Mouse (Mus musculus) erythroblast, embryonic 14.5 days (primary cell): ENCODE data around the gene Ceacam19. TPM values are rescaled to one million over a fixed set of nuclear protein-coding genes. Genes with fewer than 3 reads are reported as not detected.

Experiments used
- H3K27me3 ChIP-seq: 2 replicates; pipeline ENCODE4 v1.6.1; 2012; ENCODE audit warnings: inconsistent platforms; ENCODE audit not compliant: control insufficient read depth
- H3K36me3 ChIP-seq: 2 replicates; pipeline ENCODE4 v1.6.1; 2012; ENCODE audit warnings: mild to moderate bottlenecking, inconsistent platforms; ENCODE audit not compliant: control insufficient read depth
- H3K4me1 ChIP-seq: 2 replicates; pipeline ENCODE4 v1.6.1; 2012; ENCODE audit warnings: inconsistent platforms; ENCODE audit not compliant: control insufficient read depth
- H3K4me3 ChIP-seq: replicated peaks from 2 replicates; pipeline ENCODE3; 2012; ENCODE audit warnings: moderate library complexity, mild to moderate bottlenecking, inconsistent platforms
- H3K9me3 ChIP-seq: 2 replicates; pipeline ENCODE4 v1.6.1; 2012; ENCODE audit warnings: low read length, inconsistent platforms, mixed read lengths; ENCODE audit not compliant: control insufficient read depth
- GATA1 ChIP-seq: IDR thresholded peaks from 2 replicates; pipeline ENCODE4 v1.6.1; 2012; ENCODE audit warnings: low read length, inconsistent platforms, mixed read lengths
- TAL1 ChIP-seq: IDR thresholded peaks from 3 replicates; pipeline ENCODE4 v1.6.1; 2012; ENCODE audit warnings: low read length, inconsistent platforms, mixed read lengths
- polyA plus RNA-seq: library from polyadenylated mRNA; stranded (reverse); fragments of >175 nt; gene quantifications from 2 replicates; pipeline ENCODE4 v1.2.3, GENCODE M21; 2012

Gene Ceacam19
- polyA plus RNA-seq, 1 experiment: not detected

DNA sequence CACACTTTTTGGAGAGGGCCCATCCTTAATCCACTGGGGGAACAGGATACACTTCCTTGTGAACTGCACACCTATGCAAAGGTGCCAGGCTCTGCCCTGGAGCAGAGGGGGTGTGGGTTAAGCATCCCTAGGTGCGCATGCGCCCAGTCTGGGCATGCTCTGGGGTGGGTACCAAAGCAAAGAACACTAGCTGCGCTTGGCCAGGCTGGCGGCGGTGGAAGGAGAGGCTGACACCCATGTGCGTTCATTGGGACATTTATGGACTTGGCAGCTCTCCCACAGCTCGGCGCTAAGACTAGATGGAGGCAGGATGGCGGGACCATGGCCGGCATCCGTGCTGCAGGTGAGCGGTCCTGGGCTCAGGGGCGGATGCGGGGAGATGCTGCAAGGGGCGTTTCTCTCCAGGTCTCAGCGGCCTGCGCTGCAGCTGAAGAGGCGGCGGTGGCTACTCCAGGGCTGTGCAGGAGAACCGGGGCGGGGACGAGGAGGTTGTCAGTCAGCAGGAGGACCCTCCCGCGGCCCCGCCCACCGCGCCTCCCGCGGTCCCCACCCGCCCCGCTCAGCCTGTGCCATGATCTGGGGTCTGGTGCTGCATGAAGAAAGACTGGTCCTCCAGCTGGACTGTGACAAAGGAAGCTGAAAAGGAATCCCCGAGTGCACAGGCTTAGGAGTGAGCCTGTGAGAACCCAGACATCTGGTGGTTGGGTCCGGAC is 35.8 kb downstream of the Ceacam19 start, which contains the start of gene Gm19345:
TSS of gene Gm19345 (plus strand) at position 146 of the 713 bp plus-strand sequence.
- TF ChIP-seq TAL1: no peak
- no peak for TF ChIP-seq GATA1
- Histone ChIP-seq H3K4me1 (0 out of 2 replicates have a peak, but pooled peaks cover 3% of the 10 kb centered on the region), H3K9me3 (peaks cover 3% of the 10 kb centered on the region), H3K27me3 (peaks cover 14% of the 10 kb centered on the region), H3K4me3 (no peak within 1 kb of the TSS), H3K36me3 (no peaks in the 10 kb centered on the region)

DNA sequence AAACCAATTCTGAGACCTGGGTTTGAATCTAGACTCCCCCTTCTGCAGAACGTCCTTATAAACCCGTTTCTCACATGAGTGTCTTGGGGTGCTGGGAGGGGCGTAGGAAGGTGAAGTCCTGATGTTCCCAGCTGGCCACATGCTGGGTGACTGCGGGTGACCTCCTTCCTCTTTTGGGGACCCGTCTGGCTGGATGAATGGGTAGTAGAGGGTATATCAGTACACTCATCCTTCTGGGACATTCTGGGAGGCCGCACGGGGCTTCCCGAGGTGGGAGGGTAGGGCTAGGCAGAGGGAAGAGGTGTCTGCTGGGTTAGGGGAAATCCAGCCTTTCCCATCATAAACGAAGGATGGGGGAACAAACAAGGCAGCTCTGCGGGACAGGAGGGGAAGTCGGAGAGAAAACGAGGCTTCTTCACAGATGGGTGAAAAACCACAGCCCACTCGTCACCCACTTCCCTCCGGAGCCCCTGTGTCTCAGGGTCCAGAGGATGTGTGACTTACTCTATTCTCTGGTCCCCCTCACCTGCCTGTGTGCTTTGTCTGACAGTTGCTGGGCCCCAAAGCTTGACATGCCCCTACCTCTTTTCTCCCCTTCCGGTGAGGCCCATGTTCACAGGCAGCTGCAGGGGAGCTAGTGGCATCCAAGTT is 43.1 kb downstream of the Ceacam19 start:
- no peaks in the 10 kb centered on the region for H3K4me1 ChIP-seq
- H3K27me3 ChIP-seq: no peaks in the 10 kb centered on the region
- no peak overlapping the region for H3K4me3 ChIP-seq
- H3K36me3 ChIP-seq: no peaks in the 10 kb centered on the region
- no peak for TF ChIP-seq GATA1
- no peak for TF ChIP-seq TAL1
- H3K9me3 ChIP-seq: no peaks in the 10 kb centered on the region

DNA sequence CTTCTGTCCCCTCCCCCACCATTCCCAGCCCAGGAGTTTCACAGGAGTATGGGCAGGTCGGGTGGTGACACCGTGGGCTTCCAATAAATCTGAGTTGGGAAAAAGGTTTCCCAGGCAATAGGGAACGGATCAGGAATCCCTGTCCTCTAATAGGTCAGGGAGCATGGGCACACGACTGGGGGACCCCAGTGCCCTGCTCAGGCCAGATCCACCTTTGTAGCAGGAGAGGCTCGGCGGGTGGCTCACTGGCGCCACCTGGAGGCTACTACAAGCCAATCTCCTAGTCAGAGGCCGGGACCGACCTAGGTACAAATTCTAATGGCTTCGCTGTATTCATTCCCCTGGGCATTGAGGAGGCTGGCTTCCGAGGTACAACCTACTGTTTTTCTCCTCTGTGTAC is 44.2 kb downstream of the Ceacam19 start:
- Histone ChIP-seq H3K27me3 (no peaks in the 10 kb centered on the region), H3K4me3 (no peak overlapping the region), H3K4me1 (no peaks in the 10 kb centered on the region), H3K36me3 (no peaks in the 10 kb centered on the region), H3K9me3 (no peaks in the 10 kb centered on the region)
- TF ChIP-seq GATA1 (no peak), TAL1 (no peak)

DNA sequence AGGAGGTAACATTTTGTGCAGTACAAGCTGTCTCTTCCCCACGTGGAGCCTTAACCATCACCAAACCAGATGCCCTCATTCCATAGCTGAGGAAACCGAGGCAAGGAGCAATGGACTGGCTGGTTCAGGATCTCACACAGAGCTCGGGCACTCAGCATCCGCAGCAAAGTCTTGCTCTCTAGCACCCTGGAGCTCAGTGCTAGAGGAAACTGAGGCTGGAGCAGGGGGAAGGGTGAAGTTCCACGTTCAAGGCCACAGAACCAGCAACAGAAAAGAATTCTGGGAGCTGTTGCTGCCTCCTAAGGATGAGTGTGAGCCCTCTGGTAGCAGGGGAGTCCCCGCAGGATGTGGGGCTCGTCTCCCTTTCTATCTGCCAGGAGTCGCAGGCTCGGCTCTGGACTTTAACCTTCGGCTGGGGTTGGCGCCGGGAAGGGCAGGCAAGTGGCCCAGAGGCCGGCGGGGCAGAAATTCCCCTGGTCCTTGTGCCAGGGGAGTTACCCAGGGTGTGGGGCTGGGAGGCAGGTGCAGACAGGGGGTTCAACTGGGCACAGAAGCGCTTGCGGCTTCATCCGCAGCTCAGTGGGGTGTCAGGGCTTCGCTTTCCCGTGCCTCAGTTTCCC is 44.8 kb downstream of the Ceacam19 start:
- Histone ChIP-seq H3K4me3 (no peak overlapping the region), H3K36me3 (no peaks in the 10 kb centered on the region), H3K27me3 (no peaks in the 10 kb centered on the region), H3K9me3 (no peaks in the 10 kb centered on the region), H3K4me1 (no peaks in the 10 kb centered on the region)
- TF ChIP-seq GATA1: no peak

DNA sequence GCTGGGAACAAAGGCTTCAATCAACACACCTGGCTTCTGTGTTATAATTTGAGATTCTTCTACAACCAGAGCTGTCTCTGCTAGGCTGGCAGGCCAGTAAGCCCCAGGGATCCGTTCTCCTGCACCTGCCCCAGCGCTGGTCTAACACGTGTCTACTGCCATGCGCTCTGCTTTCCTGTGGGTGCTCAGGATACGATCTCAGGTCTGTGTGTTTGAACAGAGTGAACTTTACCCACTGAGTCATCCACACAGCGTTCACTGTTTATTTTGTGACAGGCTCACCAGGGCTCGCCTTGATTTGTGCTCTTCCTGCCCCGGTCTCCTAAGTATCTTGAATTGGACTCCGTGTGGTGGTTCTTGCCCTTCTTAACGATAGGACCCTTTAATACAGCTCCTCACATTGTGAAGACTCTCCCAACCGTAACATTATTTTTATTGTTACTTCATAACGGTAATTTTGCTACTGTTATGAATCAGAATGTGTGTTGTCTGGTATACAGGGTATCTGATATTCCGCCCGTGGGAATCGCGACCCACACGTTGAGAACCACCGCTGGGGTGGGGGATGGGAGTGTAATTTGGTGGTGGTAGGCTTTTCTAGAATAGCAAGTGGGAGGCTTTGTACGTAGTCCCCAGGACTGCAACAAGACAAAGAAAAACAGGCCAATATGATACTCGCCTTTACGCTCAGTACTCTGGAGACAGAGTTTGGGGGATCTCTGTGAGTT is 45.9 kb downstream of the Ceacam19 start:
- Histone ChIP-seq H3K27me3 (no peaks in the 10 kb centered on the region), H3K36me3 (no peaks in the 10 kb centered on the region), H3K9me3 (no peaks in the 10 kb centered on the region), H3K4me3 (no peak overlapping the region), H3K4me1 (no peaks in the 10 kb centered on the region)
- TF ChIP-seq TAL1 (no peak), GATA1 (no peak)

DNA sequence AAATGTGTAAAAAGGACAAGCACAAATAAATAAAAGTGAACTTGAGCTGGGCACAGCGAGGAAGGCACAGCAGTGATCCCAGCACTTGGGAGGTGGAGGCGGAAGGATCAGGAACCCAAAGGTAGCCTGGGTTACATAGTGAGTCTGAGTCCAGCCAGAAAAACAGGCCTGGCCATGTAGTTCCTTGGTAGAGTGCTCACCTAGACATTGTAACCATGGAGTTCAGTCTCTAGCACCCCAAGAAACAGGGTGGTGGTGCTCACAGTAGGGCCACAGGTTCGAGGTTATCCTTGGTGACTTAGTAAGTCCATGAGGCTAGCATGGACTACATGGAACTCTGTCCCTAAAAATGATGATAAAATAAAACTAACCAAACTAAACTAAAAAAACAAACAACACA is 46.8 kb downstream of the Ceacam19 start:
- TF ChIP-seq GATA1: no peak
- no peak for TF ChIP-seq TAL1
- H3K36me3 ChIP-seq: no peaks in the 10 kb centered on the region
- no peak overlapping the region for H3K4me3 ChIP-seq
- no peaks in the 10 kb centered on the region for H3K27me3 ChIP-seq
- no peaks in the 10 kb centered on the region for H3K9me3 ChIP-seq
- H3K4me1 ChIP-seq: no peaks in the 10 kb centered on the region

DNA sequence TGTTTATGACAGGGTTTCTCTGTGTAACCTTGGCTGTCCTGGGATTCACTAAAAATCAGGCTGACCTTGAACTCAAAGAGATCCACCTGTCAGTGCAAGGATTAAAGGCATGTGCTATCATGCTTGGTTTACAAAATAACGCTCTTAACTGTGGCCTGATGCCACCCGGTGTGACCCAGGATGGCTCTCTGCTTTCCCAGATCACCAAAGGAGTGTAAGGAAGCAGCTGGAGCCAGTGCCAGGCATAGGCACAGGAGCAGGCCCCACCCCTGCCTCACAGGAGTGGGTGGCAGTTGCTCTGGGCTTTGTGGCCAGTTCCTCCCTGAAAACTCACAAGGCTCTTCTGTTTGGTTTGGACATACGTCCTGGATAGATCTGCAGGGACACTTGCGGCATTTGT is 47.4 kb downstream of the Ceacam19 start:
- Histone ChIP-seq H3K27me3 (no peaks in the 10 kb centered on the region), H3K9me3 (no peaks in the 10 kb centered on the region), H3K4me3 (no peak overlapping the region), H3K4me1 (no peaks in the 10 kb centered on the region), H3K36me3 (no peaks in the 10 kb centered on the region)
- TF ChIP-seq TAL1 (no peak), GATA1 (no peak)

DNA sequence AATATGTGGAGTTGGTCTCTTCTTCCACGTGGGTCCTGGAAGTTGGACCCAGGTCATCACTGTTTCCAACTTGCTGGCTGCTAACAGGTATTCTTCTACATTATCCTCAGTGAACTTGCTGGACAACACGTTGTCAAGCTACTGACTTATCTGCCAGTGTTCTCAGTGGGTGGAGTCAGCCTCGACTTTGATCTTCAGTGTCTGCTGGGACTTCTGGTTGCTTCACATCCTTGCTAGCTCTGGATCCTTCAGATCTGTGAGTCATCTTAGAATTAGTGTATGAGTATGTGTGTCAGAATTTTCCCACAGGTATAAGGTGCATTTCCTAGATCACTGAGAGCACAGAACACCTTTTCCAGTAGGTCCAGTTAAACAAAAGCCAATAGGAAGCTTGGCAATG is 50.9 kb downstream of the Ceacam19 start:
- TF ChIP-seq TAL1: no peak
- Histone ChIP-seq H3K36me3 (no peaks in the 10 kb centered on the region), H3K4me3 (no peak overlapping the region), H3K4me1 (no peaks in the 10 kb centered on the region), H3K27me3 (no peaks in the 10 kb centered on the region), H3K9me3 (no peaks in the 10 kb centered on the region)

DNA sequence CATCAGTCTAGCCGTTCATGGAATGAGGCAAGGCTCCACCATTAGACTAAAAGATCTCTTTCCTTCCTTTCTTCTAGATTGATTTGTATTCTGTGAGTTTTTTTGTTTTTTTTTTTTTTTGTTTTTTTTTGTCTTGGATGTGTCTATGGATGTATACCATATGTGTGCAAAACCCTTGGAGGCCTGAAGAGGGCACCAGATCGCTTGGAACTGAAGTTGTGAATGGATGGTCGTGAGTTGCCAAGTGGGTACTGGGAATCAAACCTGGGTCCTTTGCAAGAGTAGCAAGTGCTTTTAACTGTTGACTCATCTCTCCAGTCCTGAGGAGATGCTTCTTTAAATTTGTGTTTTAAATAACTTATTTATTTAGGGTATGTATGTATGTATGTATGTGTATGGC is 53.7 kb downstream of the Ceacam19 start:
- no peaks in the 10 kb centered on the region for H3K4me1 ChIP-seq
- no peaks in the 10 kb centered on the region for H3K27me3 ChIP-seq
- no peaks in the 10 kb centered on the region for H3K9me3 ChIP-seq
- no peaks in the 10 kb centered on the region for H3K36me3 ChIP-seq
- H3K4me3 ChIP-seq: no peak overlapping the region
- TF ChIP-seq GATA1 (no peak), TAL1 (no peak)
